Mouse (Mus musculus) neural tube, embryonic 12.5 days (tissue): Measurements from ENCODE around the gene Jmjd1c. TPM values are rescaled to one million over a fixed set of nuclear protein-coding genes. Genes with fewer than 3 reads are reported as not detected.

Source experiments
- ATAC-seq: fragments of 200-750 bp; cut with Nextera tagmentation; 2 replicates; pipeline ENCODE4 v1.8.0; 2017; ENCODE audit warnings: low read depth, mild to moderate bottlenecking, moderate TSS enrichment, moderate library complexity; ENCODE audit not compliant: low FRiP score
- H3K27ac ChIP-seq: fragments of 300-500 bp; sonication (generic); 2 replicates; pipeline ENCODE4 v1.5.1; 2016
- H3K27me3 ChIP-seq: fragments of 300-500 bp; sonication (generic); replicated peaks from 2 replicates; pipeline ENCODE4 v1.6.1; 2016; ENCODE audit warnings: mild to moderate bottlenecking
- H3K36me3 ChIP-seq: fragments of 300-500 bp; sonication (generic); 2 replicates; pipeline ENCODE4 v1.6.1; 2016; ENCODE audit warnings: mild to moderate bottlenecking
- H3K4me1 ChIP-seq: fragments of 300-500 bp; sonication (generic); 2 replicates; pipeline ENCODE4 v1.6.1; 2016
- H3K4me2 ChIP-seq: fragments of 300-500 bp; sonication (generic); replicated peaks from 2 replicates; pipeline ENCODE4 v1.6.1; 2016; ENCODE audit warnings: mild to moderate bottlenecking
- H3K4me3 ChIP-seq: fragments of 300-500 bp; sonication (generic); 2 replicates; pipeline ENCODE4 v1.5.1; 2016
- H3K9ac ChIP-seq: fragments of 300-500 bp; sonication (generic); 2 replicates; pipeline ENCODE4 v1.6.1; 2016; ENCODE audit warnings: mild to moderate bottlenecking
- H3K9me3 ChIP-seq: fragments of 300-500 bp; sonication (generic); 2 replicates; pipeline ENCODE4 v1.6.1; 2016; ENCODE audit warnings: mild to moderate bottlenecking
- WGBS: fragments of 180-500 bp; shearing (Covaris S2); methylation state at CpG from one replicate; pipeline ENCODE4 v1.1.7; 2016; 5-methylcytosine and 5-hydroxymethylcytosine counted together
- polyA plus RNA-seq: library from polyadenylated mRNA; unstranded; fragments of >200 nt; fragmentation: Nextera tagmentation; extraction: Ambion mirVana; gene quantifications from 2 replicates; pipeline ENCODE4 v1.2.1, GENCODE M21; 2016

Gene Jmjd1c
- polyA plus RNA-seq, 1 experiment from 2014 or later = 63.8 TPM

DNA sequence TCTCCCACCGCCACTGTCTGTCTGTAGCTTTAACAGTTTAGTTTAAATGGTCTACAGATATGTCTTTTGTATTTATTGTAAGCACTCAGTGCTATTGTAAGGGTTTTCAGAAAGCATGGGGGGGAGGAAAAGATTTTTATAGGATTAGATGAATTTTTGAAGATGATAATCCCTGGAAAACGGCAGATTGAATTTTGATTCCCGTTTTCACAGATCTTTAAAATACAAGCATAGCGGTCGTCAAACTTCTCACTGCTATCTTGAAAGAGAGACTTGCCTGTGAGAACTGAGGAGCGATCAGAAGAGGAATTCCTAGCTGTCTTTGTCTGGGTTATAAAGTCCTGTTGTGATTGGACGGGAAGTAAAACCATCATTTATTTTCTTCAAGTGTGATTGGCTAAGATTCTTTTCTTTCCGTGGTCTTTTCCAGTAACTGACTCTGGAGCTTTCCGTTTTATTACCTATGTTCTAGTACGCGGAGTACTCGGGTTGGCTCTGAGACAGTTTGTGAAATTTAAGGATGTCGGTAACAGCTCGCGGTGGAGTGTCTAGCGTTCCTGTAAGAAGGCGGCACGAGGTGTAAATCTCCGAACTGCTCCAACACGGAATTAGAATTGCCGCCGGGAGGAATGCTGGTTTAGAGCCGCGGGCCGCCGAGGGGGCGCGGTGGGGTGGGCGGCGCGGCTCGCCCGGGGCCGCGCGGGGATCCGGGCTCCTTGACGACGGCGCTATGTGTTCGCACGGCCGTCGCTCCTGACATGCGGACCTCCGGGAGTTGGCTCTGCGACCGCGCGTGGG lies 30.3 kb downstream of the Jmjd1c start:
- ATAC-seq = peak; percentile 84
- peak overlapping the region; percentile 81 for H3K27ac ChIP-seq
- WGBS = 1% methylated on average over 50 of the region's 50 CpGs
- no peaks in the 10 kb centered on the region for H3K9me3 ChIP-seq
- peak overlapping the region; percentile 87 for H3K9ac ChIP-seq
- peak overlapping the region; percentile 93 for H3K4me2 ChIP-seq
- H3K4me1 ChIP-seq = peaks cover 22% of the 10 kb centered on the region
- peak overlapping the region; percentile 90 for H3K4me3 ChIP-seq
- no peaks in the 10 kb centered on the region for H3K36me3 ChIP-seq
- H3K27me3 ChIP-seq = no peaks in the 10 kb centered on the region

DNA sequence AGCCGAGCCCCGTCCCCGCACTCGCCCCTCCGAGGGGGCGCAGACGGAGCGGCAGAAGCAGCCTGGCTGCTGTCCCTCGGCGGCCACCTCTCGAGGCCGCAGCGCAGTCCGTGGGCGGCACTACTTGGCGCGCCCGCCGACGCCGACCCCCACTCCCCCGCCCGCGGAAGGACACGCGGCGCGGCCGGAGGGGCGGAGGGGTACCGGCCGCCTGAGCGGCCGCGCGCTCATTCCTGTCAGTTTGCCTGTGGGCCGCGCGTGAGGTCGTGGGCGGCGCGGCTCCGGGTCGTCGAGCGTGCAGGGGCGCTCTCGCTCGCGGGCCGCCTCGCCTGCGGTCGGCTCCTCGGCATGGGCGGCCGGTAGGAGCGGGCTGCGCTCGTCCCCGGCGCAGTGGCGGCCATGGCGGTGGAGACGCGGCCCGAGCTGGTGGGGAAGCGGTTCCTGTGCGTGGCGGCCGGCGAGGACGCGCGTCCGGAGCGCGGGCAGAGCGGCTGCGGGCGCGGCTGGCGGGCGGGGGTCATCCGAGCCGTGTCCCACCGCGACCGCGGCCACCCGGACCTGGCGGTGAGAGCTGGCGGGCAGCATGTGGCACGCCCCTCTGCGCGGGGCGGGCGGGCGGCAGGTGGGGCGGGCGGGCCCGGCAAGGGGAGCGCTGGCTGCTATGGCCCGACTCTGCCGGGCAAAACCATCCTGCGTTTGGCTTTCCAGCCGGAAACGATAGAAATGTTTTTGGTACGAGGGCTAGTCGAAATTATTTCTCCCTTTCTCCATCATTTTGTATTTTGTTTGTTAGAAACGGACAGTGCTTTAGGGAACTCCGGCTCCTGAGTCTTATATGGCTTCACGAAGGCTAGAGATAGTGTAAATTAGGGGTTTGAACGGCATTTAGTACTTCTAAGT lies 31.2 kb downstream of the Jmjd1c start:
- peak; percentile 79 for ATAC-seq
- Histone ChIP-seq H3K9me3 (no peaks in the 10 kb centered on the region), H3K4me1 (peaks cover 22% of the 10 kb centered on the region), H3K9ac (peak overlapping the region; percentile 87), H3K27me3 (no peaks in the 10 kb centered on the region), H3K4me2 (peak overlapping the region; percentile 93), H3K36me3 (no peaks in the 10 kb centered on the region), H3K4me3 (peak overlapping the region; percentile 90), H3K27ac (peak overlapping the region; percentile 81)
- whole genome bisulfite sequencing = 1% methylated on average over 105 of the region's 115 CpGs

DNA sequence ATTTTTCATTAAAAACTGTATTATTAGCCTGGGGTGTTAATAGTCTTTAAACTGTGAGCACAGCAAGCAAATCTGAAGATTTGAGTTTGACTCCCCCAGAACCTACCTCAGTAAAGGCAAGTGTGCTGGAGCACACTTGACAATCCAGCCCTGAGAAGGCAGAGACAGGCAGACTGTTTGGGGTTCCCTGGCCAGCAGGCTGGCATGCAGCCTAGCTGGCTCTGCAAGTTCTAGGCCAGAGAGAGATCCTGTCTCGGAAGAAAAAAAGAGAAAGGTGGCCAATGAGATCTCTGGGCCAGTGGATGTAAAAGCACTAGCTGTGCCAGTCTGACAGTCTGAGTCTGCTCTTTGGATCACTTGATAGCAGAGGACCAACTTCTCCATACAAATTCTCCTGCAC lies 33.6 kb downstream of the Jmjd1c start:
- H3K4me3 ChIP-seq = no peak overlapping the region
- no peak for ATAC-seq
- H3K4me1 ChIP-seq = peaks cover 22% of the 10 kb centered on the region
- no peaks in the 10 kb centered on the region for H3K9me3 ChIP-seq
- H3K4me2 ChIP-seq = no peak overlapping the region
- WGBS = 57% methylated on average over 1 of the region's 1 CpGs
- H3K27ac ChIP-seq = no peak overlapping the region
- H3K27me3 ChIP-seq = no peaks in the 10 kb centered on the region
- H3K9ac ChIP-seq = no peak overlapping the region
- no peaks in the 10 kb centered on the region for H3K36me3 ChIP-seq

DNA sequence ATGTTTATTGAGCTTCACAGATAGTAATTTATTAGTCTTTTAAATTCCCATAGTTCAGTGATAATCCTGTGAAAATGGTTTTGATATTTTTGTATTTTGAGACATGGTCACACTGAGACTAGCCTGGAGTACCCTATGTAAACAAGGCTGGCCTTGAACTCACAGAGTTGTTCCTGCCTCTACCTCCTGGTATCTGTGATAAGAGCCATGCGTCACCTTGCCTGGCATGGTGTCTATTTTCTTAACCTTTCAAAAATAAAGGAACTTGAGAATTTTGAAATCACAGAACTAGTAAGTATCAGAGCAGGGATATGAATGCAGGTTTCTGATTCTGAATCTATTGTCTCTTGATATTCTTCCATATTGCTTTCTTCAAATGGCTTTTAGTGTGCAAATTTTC lies 35.8 kb downstream of the Jmjd1c start:
- WGBS = 86% methylated on average over 1 of the region's 1 CpGs
- no peak for ATAC-seq

DNA sequence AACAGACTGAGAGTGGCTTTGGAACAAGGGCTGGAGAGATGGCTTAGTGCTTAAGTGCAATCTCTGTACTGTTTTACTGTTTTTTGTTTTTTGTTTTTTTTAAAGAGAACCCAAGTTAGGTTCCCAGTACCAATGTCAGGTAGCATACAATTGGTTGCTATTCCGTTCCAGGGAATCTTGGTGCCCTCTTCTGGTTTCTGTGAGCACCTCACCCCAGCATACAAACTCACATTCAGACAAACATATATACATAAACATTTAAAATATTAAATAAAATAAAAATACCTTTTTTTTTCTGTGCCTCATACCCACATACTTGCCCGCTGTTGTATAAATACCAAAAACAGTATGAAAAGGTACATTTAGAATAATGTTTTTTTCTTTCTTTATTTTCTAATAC lies 38.4 kb downstream of the Jmjd1c start:
- WGBS = 89% methylated on average over 2 of the region's 2 CpGs
- Histone ChIP-seq H3K4me2 (no peak overlapping the region), H3K4me1 (peaks cover 3% of the 10 kb centered on the region), H3K4me3 (no peak overlapping the region), H3K9ac (no peak overlapping the region), H3K27ac (no peak overlapping the region), H3K9me3 (no peaks in the 10 kb centered on the region), H3K27me3 (no peaks in the 10 kb centered on the region), H3K36me3 (no peaks in the 10 kb centered on the region)
- no peak for ATAC-seq

More for the DNA sequence above, 35.8 kb downstream of the Jmjd1c start:
- H3K9me3 ChIP-seq = no peaks in the 10 kb centered on the region
- H3K4me2 ChIP-seq = no peak overlapping the region
- H3K27ac ChIP-seq = no peak overlapping the region
- H3K4me1 ChIP-seq = peaks cover 19% of the 10 kb centered on the region
- no peaks in the 10 kb centered on the region for H3K36me3 ChIP-seq
- H3K4me3 ChIP-seq = no peak overlapping the region
- H3K9ac ChIP-seq = no peak overlapping the region
- no peaks in the 10 kb centered on the region for H3K27me3 ChIP-seq

DNA sequence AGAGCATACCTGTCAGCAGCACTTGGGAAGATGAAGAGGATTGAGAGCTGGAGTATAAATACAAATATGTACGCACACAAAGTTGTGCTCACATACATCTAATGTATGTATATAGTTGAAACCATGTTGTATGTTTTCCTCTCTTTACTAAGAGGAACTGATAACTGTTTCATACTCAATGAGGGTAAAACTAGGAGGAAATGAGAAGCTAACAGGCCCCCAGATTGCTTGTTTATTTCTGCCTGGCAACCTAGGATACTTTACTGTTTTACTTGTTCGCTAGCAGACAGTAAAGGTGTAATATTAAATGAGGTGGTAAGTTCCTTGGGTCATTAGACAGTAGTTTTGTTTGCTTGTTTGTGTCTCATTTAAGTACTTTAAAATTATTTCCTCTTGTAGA lies 41.5 kb downstream of the Jmjd1c start:
- Histone ChIP-seq H3K27ac (no peak overlapping the region), H3K4me3 (no peak overlapping the region), H3K36me3 (no peaks in the 10 kb centered on the region), H3K9me3 (no peaks in the 10 kb centered on the region), H3K4me2 (no peak overlapping the region), H3K27me3 (no peaks in the 10 kb centered on the region), H3K4me1 (no peaks in the 10 kb centered on the region), H3K9ac (no peak overlapping the region)
- 96% methylated on average over 2 of the region's 2 CpGs for WGBS
- ATAC-seq = no peak

DNA sequence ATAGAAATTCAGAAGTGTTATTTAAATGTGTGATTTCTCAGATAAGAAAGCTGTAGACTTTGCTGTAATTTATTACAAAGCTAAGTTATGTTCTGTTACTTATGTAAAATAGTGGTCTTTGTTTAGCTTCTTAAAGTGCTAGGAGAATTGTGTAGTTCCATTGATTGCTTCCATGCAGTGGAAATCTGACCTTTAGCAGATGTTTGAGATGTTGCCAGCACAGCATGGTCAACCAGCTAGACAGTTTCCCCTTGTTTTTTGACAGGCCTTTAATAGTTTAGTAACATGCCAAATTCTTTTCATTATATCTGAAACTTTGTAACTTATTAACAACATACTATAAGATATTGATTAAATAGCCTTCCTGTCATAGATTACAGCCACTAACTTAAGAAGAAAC lies 47.7 kb downstream of the Jmjd1c start:
- H3K4me2 ChIP-seq = no peak overlapping the region
- H3K9me3 ChIP-seq = no peaks in the 10 kb centered on the region
- no peak overlapping the region for H3K4me3 ChIP-seq
- no peak for ATAC-seq
- H3K27me3 ChIP-seq = no peaks in the 10 kb centered on the region
- H3K4me1 ChIP-seq = no peaks in the 10 kb centered on the region
- no peak overlapping the region for H3K9ac ChIP-seq
- no peaks in the 10 kb centered on the region for H3K36me3 ChIP-seq
- no peak overlapping the region for H3K27ac ChIP-seq

DNA sequence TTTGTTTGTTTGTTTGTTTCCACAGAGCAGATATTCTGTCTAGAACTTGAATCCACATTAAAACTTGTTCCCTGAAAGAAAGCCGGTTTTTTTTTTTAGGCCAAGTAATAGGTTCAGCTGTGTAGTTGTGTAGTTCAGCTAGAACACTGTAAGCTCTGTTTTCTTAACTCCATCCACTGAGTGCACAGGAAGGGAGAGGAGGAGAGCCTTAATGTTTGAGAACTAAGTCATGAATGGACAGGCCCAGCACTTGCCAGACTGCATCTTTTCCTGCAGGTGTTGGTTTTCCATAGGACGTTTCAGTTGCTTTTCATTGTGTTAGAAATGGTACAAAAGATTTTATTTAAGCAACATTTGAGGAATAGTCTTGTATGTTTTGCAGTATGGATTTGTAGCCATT lies 48.3 kb downstream of the Jmjd1c start:
- WGBS = 66% methylated on average over 2 of the region's 2 CpGs
- Histone ChIP-seq H3K36me3 (no peaks in the 10 kb centered on the region), H3K9ac (no peak overlapping the region), H3K9me3 (no peaks in the 10 kb centered on the region), H3K27me3 (no peaks in the 10 kb centered on the region), H3K4me1 (no peaks in the 10 kb centered on the region), H3K4me3 (no peak overlapping the region), H3K4me2 (no peak overlapping the region), H3K27ac (no peak overlapping the region)
- ATAC-seq = no peak

DNA sequence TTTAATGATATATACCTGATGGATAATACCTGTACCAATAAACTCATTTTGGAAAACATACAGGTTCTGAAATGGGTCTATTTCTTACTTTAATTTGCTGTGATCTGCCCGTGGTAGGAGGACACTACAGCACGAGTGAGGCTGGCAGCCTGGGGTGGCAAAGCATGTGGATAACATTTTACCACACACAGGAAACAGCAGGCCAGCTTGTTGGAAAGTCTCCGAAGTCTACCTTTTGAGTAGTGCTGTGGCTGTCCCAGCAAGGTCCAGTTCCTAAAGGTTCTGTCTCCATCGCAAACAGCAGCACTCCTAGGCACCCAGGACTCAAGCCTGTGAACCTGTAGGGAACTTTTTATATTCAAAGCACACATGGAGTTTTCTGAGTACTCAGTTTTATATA lies 49.7 kb downstream of the Jmjd1c start:
- H3K27me3 ChIP-seq = no peaks in the 10 kb centered on the region
- WGBS = 87% methylated on average over 4 of the region's 4 CpGs

DNA sequence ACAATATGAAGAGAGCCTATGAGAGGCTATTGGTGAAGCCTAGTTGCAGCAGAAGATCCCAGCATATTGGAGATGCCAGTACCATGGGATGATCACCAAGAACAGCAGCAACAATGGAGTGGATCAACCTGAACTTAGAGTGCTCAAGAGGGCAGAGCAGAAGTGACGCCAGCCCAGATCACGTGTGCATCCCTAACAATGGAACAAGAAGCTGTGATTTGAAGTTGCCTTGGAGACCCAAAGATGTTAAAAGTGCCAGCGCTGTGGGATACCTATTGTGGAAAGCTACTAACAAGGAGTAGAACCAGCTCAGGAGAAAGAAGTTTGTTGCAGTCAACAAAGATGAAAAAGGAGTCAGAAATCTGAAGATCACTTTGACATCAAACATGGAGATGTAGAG lies 55.8 kb downstream of the Jmjd1c start:
- no peaks in the 10 kb centered on the region for H3K27me3 ChIP-seq
- no peak overlapping the region for H3K4me3 ChIP-seq
- 89% methylated on average over 3 of the region's 3 CpGs for WGBS
- H3K4me2 ChIP-seq = no peak overlapping the region
- no peaks in the 10 kb centered on the region for H3K4me1 ChIP-seq
- no peaks in the 10 kb centered on the region for H3K36me3 ChIP-seq
- no peak overlapping the region for H3K9ac ChIP-seq
- H3K9me3 ChIP-seq = no peaks in the 10 kb centered on the region
- ATAC-seq = no peak
- no peak overlapping the region for H3K27ac ChIP-seq

More for the DNA sequence above, 49.7 kb downstream of the Jmjd1c start:
- Histone ChIP-seq H3K27ac (no peak overlapping the region), H3K4me2 (no peak overlapping the region), H3K9me3 (no peaks in the 10 kb centered on the region), H3K4me1 (no peaks in the 10 kb centered on the region), H3K36me3 (no peaks in the 10 kb centered on the region), H3K9ac (no peak overlapping the region), H3K4me3 (no peak overlapping the region)
- no peak for ATAC-seq

DNA sequence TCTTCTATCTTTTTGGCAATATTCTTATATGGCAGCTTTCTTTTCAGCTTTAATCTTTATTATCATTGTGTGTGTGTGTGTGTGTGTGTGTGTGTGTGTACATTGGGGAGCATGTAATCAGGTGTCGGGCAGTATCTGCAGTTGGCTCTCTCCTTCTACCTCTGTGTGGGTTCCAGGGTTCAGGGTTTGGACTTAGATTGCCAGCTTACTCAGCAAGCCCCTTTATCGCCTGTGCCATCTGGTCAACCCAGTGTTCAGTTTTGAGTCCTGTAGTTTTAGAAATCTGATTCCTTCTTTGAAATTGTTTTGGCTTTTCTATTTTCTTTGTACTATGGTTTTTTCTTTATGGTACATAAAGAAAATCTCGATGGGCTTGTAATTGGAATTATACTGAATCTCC lies 58.7 kb downstream of the Jmjd1c start:
- no peaks in the 10 kb centered on the region for H3K9me3 ChIP-seq
- no peak overlapping the region for H3K27ac ChIP-seq
- no peak overlapping the region for H3K4me3 ChIP-seq
- H3K4me2 ChIP-seq = no peak overlapping the region
- H3K27me3 ChIP-seq = no peaks in the 10 kb centered on the region
- ATAC-seq = no peak
- 95% methylated on average over 3 of the region's 3 CpGs for WGBS
- H3K9ac ChIP-seq = no peak overlapping the region
- H3K4me1 ChIP-seq = no peaks in the 10 kb centered on the region
- H3K36me3 ChIP-seq = peaks cover 1% of the 10 kb centered on the region; the same call in 1 of the 2 replicates

DNA sequence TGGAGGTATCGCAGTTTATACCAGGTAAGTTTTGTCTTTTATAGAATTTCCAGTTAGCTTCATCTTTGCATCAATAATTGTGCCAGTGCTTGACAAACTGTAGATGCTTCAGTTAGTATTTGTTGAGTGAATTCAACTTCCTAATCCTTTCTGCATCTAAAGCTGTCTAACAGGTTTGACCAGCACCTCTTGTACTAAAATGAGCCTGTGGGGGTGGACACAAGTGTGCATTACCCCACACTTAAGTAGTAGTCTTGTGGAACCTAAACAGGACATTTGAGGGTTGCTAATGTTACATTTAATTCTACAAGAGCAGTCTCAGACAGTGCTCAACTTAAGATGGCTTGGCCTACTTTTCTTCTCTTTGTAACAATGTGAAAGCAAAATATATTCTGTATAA lies 78.1 kb downstream of the Jmjd1c start:
- Histone ChIP-seq H3K27ac (no peak overlapping the region), H3K36me3 (no peaks in the 10 kb centered on the region), H3K9me3 (no peaks in the 10 kb centered on the region), H3K4me3 (no peak overlapping the region), H3K9ac (no peak overlapping the region), H3K4me2 (no peak overlapping the region), H3K4me1 (no peaks in the 10 kb centered on the region), H3K27me3 (no peaks in the 10 kb centered on the region)
- ATAC-seq = no peak
- WGBS = 100% methylated on average over 1 of the region's 1 CpGs
